Mouse (Mus musculus): ENCODE measurements around the gene Srgn. TPM values are rescaled to one million over a fixed set of nuclear protein-coding genes. Genes with fewer than 3 reads are reported as not detected.

The Srgn gene
- polyA plus RNA-seq, 2 experiments, result 23.7 to 82.6 TPM

DNA sequence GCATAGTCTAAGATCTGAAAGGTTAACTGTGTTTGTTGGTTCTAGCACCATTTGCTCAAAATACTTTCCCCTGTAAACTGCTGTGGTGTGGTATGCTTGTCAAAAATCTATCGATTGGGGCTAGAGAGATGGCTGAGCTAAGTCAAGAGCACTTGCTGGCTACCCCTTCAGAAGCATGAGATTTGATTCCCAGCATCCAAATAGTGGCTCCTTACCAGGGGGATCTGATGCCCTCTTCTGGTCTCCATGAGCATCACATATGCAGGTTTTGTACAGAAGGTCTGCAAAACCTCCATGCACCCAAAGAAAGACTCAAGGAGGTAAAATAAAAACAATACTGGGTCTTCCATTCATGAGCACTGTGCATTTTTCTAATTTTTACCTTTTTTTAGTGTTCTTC, 39.0 kb downstream of the Srgn start:
- 5% methylated on average over 1 of the region's 1 CpGs for WGBS (ENCODE audit: insufficient replicate concordance)
- no peaks in the 10 kb centered on the region for H3K36me3 ChIP-seq (replicated peaks; ENCODE audit: control insufficient read depth, insufficient read depth, low read depth)
- no peak overlapping the region for H3K27ac ChIP-seq
- no peak overlapping the region for H3K9ac ChIP-seq (replicated peaks)
- ATAC-seq (ENCODE audit: insufficient read depth), result no peak
- H3K9me3 ChIP-seq (ENCODE audit: control insufficient read depth, low read length), result no peaks in the 10 kb centered on the region
- no peak overlapping the region for H3K4me3 ChIP-seq (ENCODE audit: insufficient read depth in 1 of 2, low read depth in 2 of 2, low read length in 2 of 2)
- peak; percentile 75 for TF ChIP-seq CTCF (IDR thresholded peaks at IDR 0.05; ENCODE audit: low read depth)
- no peak for TF ChIP-seq EP300 (IDR thresholded peaks at IDR 0.05; ENCODE audit: low read depth)
- H3K27me3 ChIP-seq (ENCODE audit: control insufficient read depth, insufficient read depth, low read length), result no peaks in the 10 kb centered on the region
- no peak overlapping the region for H3K4me2 ChIP-seq (ENCODE audit: low read depth)
- H3K4me1 ChIP-seq (replicated peaks; ENCODE audit: control insufficient read depth in 2 of 2, insufficient read depth in 2 of 2, low read length in 1 of 2), result peaks cover 14 to 23% of the 10 kb centered on the region in 2 experiments
- DNase-seq (ENCODE audit: low read depth in 3 of 3, low spot score in 3 of 3), result no peak

DNA sequence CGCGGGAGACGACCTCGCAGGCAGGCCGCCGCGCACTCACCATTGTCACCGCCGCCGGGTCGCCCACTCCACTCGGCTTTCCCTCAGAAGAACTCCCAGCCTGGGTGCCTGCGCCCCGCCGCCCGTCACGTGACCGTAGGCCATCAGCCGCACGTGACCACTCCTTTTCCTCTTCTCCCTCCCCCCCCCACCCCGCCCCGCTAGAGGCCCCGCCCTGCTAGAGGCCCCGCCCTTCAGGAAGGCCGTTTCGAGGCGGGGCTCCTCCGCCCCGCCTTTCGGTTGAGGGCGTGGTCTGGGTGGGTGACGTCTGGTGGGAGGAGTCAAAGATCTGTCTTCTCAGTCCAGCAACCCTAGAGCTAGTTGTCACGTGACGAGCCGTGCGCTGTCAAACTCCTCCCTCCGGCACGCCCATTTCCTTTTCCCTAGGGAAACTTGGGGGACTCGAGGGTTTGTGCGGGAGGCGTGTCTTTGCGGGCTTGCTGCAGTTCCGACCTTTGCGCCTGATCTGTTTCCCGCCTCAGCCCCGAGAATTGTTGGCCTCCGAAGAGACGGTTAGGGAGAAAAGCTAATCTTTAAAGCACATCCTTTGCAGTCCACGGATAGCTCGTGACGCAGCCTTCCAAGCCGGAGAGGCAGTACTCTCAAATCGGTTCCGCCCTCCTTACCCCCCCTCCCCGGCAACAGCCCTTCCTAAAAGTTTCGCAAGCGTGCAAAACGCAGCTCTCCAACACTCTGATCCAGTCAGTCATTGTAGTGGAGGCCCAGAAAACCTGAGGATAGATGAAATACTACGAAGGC, 40.4 kb downstream of the Srgn start, which contains the start of gene Vps26a:
TSS of gene Vps26a (minus strand) at position 188 of the 798 bp plus-strand sequence.
- H3K4me3 ChIP-seq (ENCODE audit: insufficient read depth in 1 of 2, low read depth in 2 of 2, low read length in 2 of 2), result peak within 1 kb of the TSS; percentile 88 to 97
- no peaks in the 10 kb centered on the region for H3K9me3 ChIP-seq (ENCODE audit: control insufficient read depth, low read length)
- H3K27ac ChIP-seq, result peak within 1 kb of the TSS; percentile 67
- H3K4me1 ChIP-seq (replicated peaks; ENCODE audit: control insufficient read depth in 2 of 2, insufficient read depth in 2 of 2, low read length in 1 of 2), result peaks cover 14 to 23% of the 10 kb centered on the region in 2 experiments
- H3K4me2 ChIP-seq (ENCODE audit: low read depth), result peak within 1 kb of the TSS; percentile 90
- ATAC-seq (ENCODE audit: insufficient read depth) (peak; percentile 80), DNase-seq (ENCODE audit: low read depth in 3 of 3, low spot score in 3 of 3) (peak; percentile 94 to 97 (median 95))
- no peaks in the 10 kb centered on the region for H3K36me3 ChIP-seq (replicated peaks; ENCODE audit: control insufficient read depth, insufficient read depth, low read depth)
- TF ChIP-seq CTCF (IDR thresholded peaks at IDR 0.05; ENCODE audit: low read depth), result no peak
- TF ChIP-seq EP300 (IDR thresholded peaks at IDR 0.05; ENCODE audit: low read depth), result peak; percentile 43; the same call in 1 of the 2 replicates
- no peaks in the 10 kb centered on the region for H3K27me3 ChIP-seq (ENCODE audit: control insufficient read depth, insufficient read depth, low read length)
- under 1% methylated on average over 42 of the region's 59 CpGs for WGBS (ENCODE audit: insufficient replicate concordance)
- peak within 1 kb of the TSS; percentile 93 for H3K9ac ChIP-seq (replicated peaks)

DNA sequence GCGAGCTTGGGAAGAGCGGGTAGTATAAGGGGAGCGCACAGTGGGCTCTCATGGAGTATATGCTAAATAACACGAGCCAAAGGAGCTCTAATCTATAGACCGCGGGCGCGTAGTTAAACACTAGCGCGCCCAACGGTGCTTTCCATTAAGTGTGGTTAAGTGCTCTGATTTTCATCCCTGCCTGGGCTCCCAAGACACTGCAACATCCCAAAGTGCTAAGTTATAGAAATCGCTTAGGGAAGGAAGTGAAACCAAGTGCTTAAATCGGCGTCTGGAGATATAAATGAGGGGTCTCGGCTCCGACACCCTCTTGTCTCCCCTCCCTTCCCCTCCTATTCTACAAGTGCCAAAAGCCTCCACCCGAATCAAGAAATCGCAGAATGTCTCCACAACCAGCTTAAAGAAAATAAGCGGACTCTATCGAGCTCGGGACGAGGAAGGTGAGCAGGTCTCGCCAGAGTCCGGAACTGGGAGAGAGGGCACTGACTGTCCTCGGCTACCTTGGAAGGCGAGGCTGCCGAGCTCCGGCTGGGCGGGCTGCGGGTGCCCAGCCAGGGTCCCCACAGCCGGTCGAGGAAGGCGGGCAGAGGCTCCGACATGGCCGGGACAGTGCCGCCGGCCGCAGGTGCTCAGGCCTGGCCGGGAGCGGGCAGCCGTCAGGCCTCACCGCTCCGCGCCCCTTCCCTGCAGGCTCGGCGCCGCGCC, 41.2 kb downstream of the Srgn start:
- Histone ChIP-seq H3K9me3 (ENCODE audit: control insufficient read depth, low read length) (no peaks in the 10 kb centered on the region), H3K27me3 (ENCODE audit: control insufficient read depth, insufficient read depth, low read length) (no peaks in the 10 kb centered on the region), H3K9ac (replicated peaks) (peak overlapping the region; percentile 93), H3K4me2 (ENCODE audit: low read depth) (peak overlapping the region; percentile 90), H3K27ac (peak overlapping the region; percentile 59), H3K4me1 (replicated peaks; ENCODE audit: control insufficient read depth in 2 of 2, insufficient read depth in 2 of 2, low read length in 1 of 2) (peaks cover 9 to 19% of the 10 kb centered on the region in 2 experiments), H3K4me3 (ENCODE audit: insufficient read depth in 1 of 2, low read depth in 2 of 2, low read length in 2 of 2) (peak overlapping the region; percentile 88 to 97), H3K36me3 (replicated peaks; ENCODE audit: control insufficient read depth, insufficient read depth, low read depth) (no peaks in the 10 kb centered on the region)
- WGBS (ENCODE audit: insufficient replicate concordance), result under 1% methylated on average over 42 of the region's 48 CpGs
- DNase-seq (ENCODE audit: low read depth in 3 of 3, low spot score in 3 of 3) (no peak), ATAC-seq (ENCODE audit: insufficient read depth) (peak; percentile 67)
- TF ChIP-seq EP300 (IDR thresholded peaks at IDR 0.05; ENCODE audit: low read depth), result no peak
- TF ChIP-seq CTCF (IDR thresholded peaks at IDR 0.05; ENCODE audit: low read depth), result no peak

DNA sequence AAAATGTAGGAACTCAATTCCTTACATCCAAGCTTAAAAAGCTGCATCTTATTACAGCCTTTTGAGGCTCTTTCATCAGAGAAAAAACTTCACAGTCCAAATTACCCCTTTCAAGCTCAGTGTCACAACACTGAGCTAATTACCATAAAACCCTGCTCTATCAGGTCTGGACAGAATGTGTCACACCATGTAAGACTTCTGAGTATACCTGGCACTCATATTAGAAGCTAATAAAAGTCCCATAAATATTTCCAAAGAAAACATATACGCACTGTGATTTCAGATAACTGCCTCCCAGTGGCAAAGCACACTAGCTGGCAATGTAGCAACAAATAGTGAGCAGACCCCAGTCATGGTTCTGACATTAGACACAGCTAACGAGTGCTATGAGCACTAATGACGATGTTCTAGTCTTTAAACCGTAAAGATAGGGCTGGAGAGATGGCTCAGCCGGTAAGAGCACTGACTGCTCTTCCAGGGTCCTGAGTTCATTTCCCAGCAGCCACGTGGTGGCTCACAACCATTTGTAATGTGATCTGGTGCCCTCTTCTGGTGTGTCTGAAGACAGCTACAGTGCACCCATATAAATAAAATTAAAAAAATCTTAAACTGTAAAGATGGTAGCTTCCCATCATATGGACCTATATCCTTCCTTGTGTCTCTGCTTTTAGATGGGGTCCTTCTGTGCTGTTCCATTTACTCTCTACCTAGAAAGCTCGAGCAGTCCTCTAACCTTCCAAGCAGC, 46.0 kb downstream of the Srgn start:
- Histone ChIP-seq H3K9ac (replicated peaks) (no peak overlapping the region), H3K27ac (no peak overlapping the region), H3K4me1 (replicated peaks; ENCODE audit: control insufficient read depth in 2 of 2, insufficient read depth in 2 of 2, low read length in 1 of 2) (peaks cover 6 to 10% of the 10 kb centered on the region in 2 experiments), H3K4me3 (ENCODE audit: insufficient read depth in 1 of 2, low read depth in 2 of 2, low read length in 2 of 2) (no peak overlapping the region), H3K4me2 (ENCODE audit: low read depth) (no peak overlapping the region), H3K27me3 (ENCODE audit: control insufficient read depth, insufficient read depth, low read length) (no peaks in the 10 kb centered on the region), H3K9me3 (ENCODE audit: control insufficient read depth, low read length) (no peaks in the 10 kb centered on the region), H3K36me3 (replicated peaks; ENCODE audit: control insufficient read depth, insufficient read depth, low read depth) (peaks cover 3% of the 10 kb centered on the region; the same call in 1 of the 2 replicates)
- 65% methylated on average over 7 of the region's 7 CpGs for whole genome bisulfite sequencing (ENCODE audit: insufficient replicate concordance)
- no peak for DNase-seq (ENCODE audit: low read depth in 3 of 3, low spot score in 3 of 3)
- ATAC-seq (ENCODE audit: insufficient read depth), result no peak
- TF ChIP-seq EP300 (IDR thresholded peaks at IDR 0.05; ENCODE audit: low read depth) (no peak), CTCF (IDR thresholded peaks at IDR 0.05; ENCODE audit: low read depth) (peak; percentile 12; the same call in 1 of the 2 replicates)

Data from liver, embryonic 14.5 days (tissue).